20 mouse cellular contexts compared by ENCODE assay signal in the genomic region with DNA sequence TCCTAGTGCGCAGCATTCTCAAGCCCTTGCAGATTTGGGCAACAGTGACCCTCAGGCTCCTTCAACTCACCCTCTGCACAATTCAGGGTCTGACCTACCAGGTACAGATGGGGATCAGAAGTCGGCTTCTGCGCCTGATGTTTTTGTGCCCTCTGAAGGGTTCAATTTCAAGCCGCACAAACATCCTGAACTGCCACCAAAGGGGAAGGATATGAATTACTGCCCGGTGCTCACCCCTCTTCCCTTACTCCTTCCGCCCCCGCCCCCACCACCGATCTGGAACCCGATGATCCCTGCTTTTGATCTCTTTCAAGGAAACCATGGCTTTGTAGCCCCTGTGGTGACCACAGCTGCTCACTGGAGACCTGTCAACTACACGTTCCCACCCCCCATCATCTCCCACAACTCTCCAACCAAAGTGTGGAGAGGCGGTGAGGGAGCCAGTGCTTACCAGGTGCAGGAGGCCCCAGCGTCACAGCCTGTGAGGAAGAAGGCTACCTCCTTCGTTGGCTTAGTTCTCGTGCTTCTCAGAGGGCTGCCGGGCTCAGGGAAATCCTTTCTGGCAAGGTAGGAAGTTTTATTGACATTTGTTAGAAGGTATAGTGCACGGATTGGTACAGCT. TPM values are rescaled to one million over a fixed set of nuclear protein-coding genes. Genes with fewer than 3 reads are reported as not detected.
DNase-seq lines count a peak whose midpoint lies in the region; ATAC-seq and TF ChIP-seq lines count a peak whose summit lies in the region.
"Had no signal": no experiment of that assay in that cellular context is flagged by ENCODE, and none has a peak within 500 bp of the region (broad histone marks: within the 10 kb centered on the region; RNA-seq: fewer than 3 reads in every experiment).

No protein-coding gene starts in this region.

- no peak overlapping the region for H3K4me3 ChIP-seq in kidney, embryonic 15.5 days (replicated peaks)
- peak overlapping the region; percentile 75 for H3K4me3 ChIP-seq in megakaryocyte, embryonic 14.5 days (replicated peaks)
- H3K4me3 ChIP-seq in layer of hippocampus, adult 2 months = no peak overlapping the region
- no peak overlapping the region for H3K4me3 ChIP-seq in hindbrain, embryonic 13.5 days
- H3K4me3 ChIP-seq: forebrain, embryonic 15.5 days; gastrocnemius, adult 2 months; liver, embryonic 15.5 days; neural tube, embryonic 15.5 days had no signal

- H3K36me3 ChIP-seq in kidney, embryonic 15.5 days = peaks cover 65% of the 10 kb centered on the region
- peaks cover 77% of the 10 kb centered on the region for H3K36me3 ChIP-seq in megakaryocyte, embryonic 14.5 days (replicated peaks; ENCODE audit: low read length)
- H3K36me3 ChIP-seq in hindbrain, embryonic 13.5 days = peaks cover 40% of the 10 kb centered on the region

- no peak for ATAC-seq in kidney, embryonic 15.5 days (replicated peaks; ENCODE audit: low FRiP score)
- no peak for ATAC-seq in hindbrain, embryonic 13.5 days (ENCODE audit: low FRiP score)
- ATAC-seq: activated CD4-positive, CD25-positive, alpha-beta regulatory T cell, adult 4 months; forebrain, embryonic 15.5 days; inflammation-experienced regulatory T-cells, adult 6 months had no signal

- no peak overlapping the region for H3K9ac ChIP-seq in kidney, embryonic 15.5 days
- H3K9ac ChIP-seq in hindbrain, embryonic 13.5 days = no peak overlapping the region
- H3K9ac ChIP-seq: forebrain, embryonic 15.5 days; liver, embryonic 15.5 days; neural tube, embryonic 15.5 days had no signal

- peaks cover 6% of the 10 kb centered on the region; the same call in 1 of the 2 replicates for H3K4me1 ChIP-seq in kidney, embryonic 15.5 days
- H3K4me1 ChIP-seq in megakaryocyte, embryonic 14.5 days = peaks cover 26% of the 10 kb centered on the region
- H3K4me1 ChIP-seq in hindbrain, embryonic 13.5 days (replicated peaks) = no peaks in the 10 kb centered on the region
- H3K4me1 ChIP-seq: forebrain, embryonic 15.5 days; neural tube, embryonic 15.5 days had no signal

- no peak for TF ChIP-seq CTCF in layer of hippocampus, adult 2 months (conservative IDR thresholded peaks at IDR 0.05)

- peak; percentile 6 for DNase-seq in kidney, adult 9 months
- peak; percentile 25 for DNase-seq in ZHBTc4 (ENCODE audit: low read depth, low spot score)
- peak; percentile 71 for DNase-seq in thymus, postnatal 14 days
- DNase-seq in layer of hippocampus, adult 2 months (ENCODE audit: low spot score in 2 of 2) = no peak
- no peak for DNase-seq in heart, postnatal 4 days
- DNase-seq: cerebellum, adult 18-20 months; embryo, embryonic 11 days; gastrocnemius, adult 2 months; heart, postnatal 14 days; left cerebral cortex, postnatal 4 days; lung, postnatal 36 days had no signal

- H3K27ac ChIP-seq in kidney, embryonic 15.5 days = no peak overlapping the region
- no peak overlapping the region for H3K27ac ChIP-seq in layer of hippocampus, adult 2 months
- H3K27ac ChIP-seq in hindbrain, embryonic 13.5 days = no peak overlapping the region
- H3K27ac ChIP-seq: forebrain, embryonic 15.5 days; gastrocnemius, adult 2 months; liver, embryonic 15.5 days; neural tube, embryonic 15.5 days had no signal

- no peaks in the 10 kb centered on the region for H3K27me3 ChIP-seq in kidney, embryonic 15.5 days
- no peaks in the 10 kb centered on the region for H3K27me3 ChIP-seq in megakaryocyte, embryonic 14.5 days (replicated peaks)
- no peaks in the 10 kb centered on the region for H3K27me3 ChIP-seq in hindbrain, embryonic 13.5 days
- H3K27me3 ChIP-seq: forebrain, embryonic 15.5 days; liver, embryonic 15.5 days; neural tube, embryonic 15.5 days had no signal

- H3K9me3 ChIP-seq in kidney, embryonic 15.5 days (replicated peaks) = no peaks in the 10 kb centered on the region
- no peaks in the 10 kb centered on the region for H3K9me3 ChIP-seq in megakaryocyte, embryonic 14.5 days
- H3K9me3 ChIP-seq in hindbrain, embryonic 13.5 days = no peaks in the 10 kb centered on the region
- H3K9me3 ChIP-seq: forebrain, embryonic 15.5 days; G1E; liver, embryonic 15.5 days; neural tube, embryonic 15.5 days had no signal

- H3K4me2 ChIP-seq in kidney, embryonic 15.5 days = no peak overlapping the region
- no peak overlapping the region for H3K4me2 ChIP-seq in hindbrain, embryonic 13.5 days
- H3K4me2 ChIP-seq: forebrain, embryonic 15.5 days; liver, embryonic 15.5 days; neural tube, embryonic 15.5 days had no signal

- 53% methylated on average over 16 of the region's 16 CpGs for WGBS in kidney, embryonic 15.5 days
- WGBS in hindbrain, embryonic 13.5 days = 84% methylated on average over 16 of the region's 16 CpGs

RNA-seq across cellular contexts. Expression of a gene that starts 27.4 kb away (rescaled TPM):
- polyA plus RNA-seq in kidney, embryonic 15.5 days (2015; fragmentation: Nextera tagmentation; extraction: Ambion mirVana) = 26.0 and 26.5 TPM in 2 replicates
- 3.4 and 4.3 TPM in 2 replicates for polyA plus RNA-seq in megakaryocyte, embryonic 14.5 days (2012; ENCODE audit: insufficient read depth, low replicate concordance)
- total RNA-seq in layer of hippocampus, adult 2 months (2021) = 10 to 100 TPM in 1 of 2 experiments, 1 to 10 TPM in 1; 9.7 to 11.9 TPM
- 10 to 100 TPM; 33.7 to 36.6 TPM for total RNA-seq in heart, postnatal 4 days (2021)
- 19.2 and 19.4 TPM in 2 replicates for polyA plus RNA-seq in hindbrain, embryonic 13.5 days (2015; fragmentation: Nextera tagmentation; extraction: Ambion mirVana)

Comparison
In these comparisons a context has a peak if more than half of its experiments do, and no peak if none do; other contexts are left out.
1. DNase-seq: peak in kidney, adult 9 months (single experiment), ZHBTc4 (single experiment) and thymus, postnatal 14 days (single experiment); none in layer of hippocampus, adult 2 months (0 of 2) and heart, postnatal 4 days (single experiment).